Mouse (Mus musculus) brain, embryonic 14.5 days (tissue): Measurements from ENCODE around the gene Nhlrc1. TPM values are rescaled to one million over a fixed set of nuclear protein-coding genes. Genes with fewer than 3 reads are reported as not detected.

ENCODE experiments used
- DNase-seq: peaks from one replicate; pipeline ENCODE4 v3.0.0-alpha.2; 2011; ENCODE audit warnings: low read depth
- CTCF ChIP-seq: fragments of 200-500 bp; IDR thresholded peaks from 2 replicates; pipeline ENCODE4 v1.5.1; 2012; ENCODE audit warnings: inconsistent platforms, mild to moderate bottlenecking, moderate library complexity, borderline replicate concordance; ENCODE audit not compliant: insufficient read depth, insufficient read length; ENCODE audit errors: extremely low read depth
- POLR2A ChIP-seq: fragments of 200-500 bp; IDR thresholded peaks from 2 replicates; pipeline ENCODE4 v1.6.1; 2012; ENCODE audit warnings: mild to moderate bottlenecking, inconsistent platforms, borderline replicate concordance; ENCODE audit not compliant: poor library complexity, insufficient read depth, insufficient read length, severe bottlenecking; ENCODE audit errors: extremely low read depth
- polyA plus RNA-seq: library from polyadenylated mRNA; depleted of rRNA; stranded (reverse); fragments of >200 nt; gene quantifications from 2 replicates; pipeline ENCODE4 v1.2.3, GENCODE M21; 2012; rRNA removed

Nhlrc1 gene
- polyA plus RNA-seq, 1 experiment = 11.3 TPM

DNA sequence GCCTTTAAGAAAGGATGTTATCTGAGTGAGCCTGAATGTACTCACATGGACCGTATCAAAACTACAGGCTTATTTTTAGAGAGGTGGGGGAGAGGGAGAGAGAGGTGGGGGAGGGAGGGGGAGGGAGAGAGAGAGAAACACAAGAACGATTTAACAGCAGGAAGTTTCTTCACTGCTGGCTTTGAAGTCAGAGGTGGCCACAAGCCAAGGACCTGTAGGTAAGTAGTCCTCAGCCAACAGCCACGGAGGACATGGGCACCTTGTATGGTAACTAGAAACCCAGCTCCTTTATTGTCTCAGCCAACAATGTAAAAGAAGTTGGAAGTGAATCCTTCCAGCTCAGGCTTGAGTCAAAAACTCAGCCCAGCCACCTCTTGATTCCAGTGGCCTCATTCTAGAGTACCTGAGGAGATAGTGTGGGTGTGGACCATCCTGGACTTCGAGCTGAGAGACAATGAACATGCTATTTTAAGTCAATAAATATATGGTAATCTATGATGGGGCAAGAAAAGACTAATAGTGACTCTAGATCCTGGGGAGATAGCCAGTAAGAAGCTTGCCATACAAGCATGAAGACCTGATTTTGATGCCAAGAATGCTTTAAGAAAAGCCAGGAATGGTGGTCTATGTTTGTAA lies 24.2 kb downstream of the Nhlrc1 start:
- TF ChIP-seq POLR2A (no peak), CTCF (no peak)

GRCm38 (mm10) chr13:46987941-46988340 lies 26.7 kb downstream of the Nhlrc1 start:
- DNase-seq = no peak
- TF ChIP-seq CTCF (no peak), POLR2A (no peak)

More for the DNA sequence above, 24.2 kb downstream of the Nhlrc1 start:
- DNase-seq = no peak

- DNase-seq = no peak
- no peak for TF ChIP-seq CTCF
- TF ChIP-seq POLR2A = no peak
Measured at GRCm38 (mm10) chr13:46986208-46986607, 28.4 kb downstream of the Nhlrc1 start.

DNA sequence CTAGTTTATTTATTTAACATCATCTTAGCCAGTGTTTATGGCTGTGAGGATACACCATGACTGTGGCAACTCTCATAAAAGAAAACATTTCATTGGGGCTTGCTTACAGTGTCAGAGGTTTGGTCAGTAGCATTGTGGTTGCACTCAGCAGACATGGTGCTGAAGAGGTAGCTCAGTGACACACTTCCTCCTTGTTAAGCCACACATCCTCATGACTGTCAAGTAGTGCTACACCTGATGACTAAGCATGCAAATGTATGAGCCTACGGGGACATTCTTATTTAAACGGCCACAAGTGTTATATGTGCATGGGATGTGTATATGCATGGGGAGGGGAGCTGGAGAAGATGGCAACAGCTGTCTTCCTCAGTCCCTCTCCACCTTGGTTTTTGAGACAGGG lies 30.8 kb downstream of the Nhlrc1 start:
- no peak for DNase-seq
- no peak for TF ChIP-seq CTCF

DNA sequence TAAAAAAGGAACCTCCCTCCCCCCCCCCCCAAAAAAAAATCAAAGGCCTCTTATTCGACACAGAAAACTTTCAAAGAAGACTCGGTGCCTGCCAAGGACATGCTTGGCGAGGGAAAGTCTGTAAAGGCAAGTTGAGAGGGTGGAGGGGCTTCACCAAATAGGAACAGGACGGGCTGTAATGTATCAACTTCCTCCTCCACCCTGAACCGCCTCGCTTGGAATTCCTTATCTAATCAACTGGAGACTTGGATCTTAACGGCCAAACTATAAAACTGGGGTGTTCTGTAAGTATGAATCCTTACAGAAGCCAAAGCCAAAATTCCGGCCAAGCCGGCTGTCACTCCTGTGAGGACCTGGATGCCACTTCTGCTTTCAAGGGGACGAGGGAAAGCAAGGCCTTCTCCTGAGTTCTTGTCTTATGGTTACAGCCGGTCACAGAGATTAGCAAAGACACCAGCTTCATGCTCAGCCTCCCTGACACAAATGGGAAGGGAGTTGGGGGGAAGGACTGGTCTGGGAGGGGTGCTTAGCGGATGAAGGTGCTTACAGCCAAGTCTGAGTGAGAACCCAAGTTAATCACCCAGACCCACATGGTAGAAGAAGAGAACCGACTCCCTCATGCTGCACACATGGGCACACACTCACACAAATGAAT lies 34.7 kb downstream of the Nhlrc1 start:
- TF ChIP-seq CTCF (no peak), POLR2A (no peak)
- no peak for DNase-seq

- no peak for DNase-seq
- no peak for TF ChIP-seq POLR2A
- no peak for TF ChIP-seq CTCF
Measured at GRCm38 (mm10) chr13:46976532-46976931, 38.1 kb downstream of the Nhlrc1 start.

GRCm38 (mm10) chr13:46975930-46976329 lies 38.7 kb downstream of the Nhlrc1 start:
- DNase-seq = no peak
- TF ChIP-seq CTCF (no peak), POLR2A (no peak)

DNA sequence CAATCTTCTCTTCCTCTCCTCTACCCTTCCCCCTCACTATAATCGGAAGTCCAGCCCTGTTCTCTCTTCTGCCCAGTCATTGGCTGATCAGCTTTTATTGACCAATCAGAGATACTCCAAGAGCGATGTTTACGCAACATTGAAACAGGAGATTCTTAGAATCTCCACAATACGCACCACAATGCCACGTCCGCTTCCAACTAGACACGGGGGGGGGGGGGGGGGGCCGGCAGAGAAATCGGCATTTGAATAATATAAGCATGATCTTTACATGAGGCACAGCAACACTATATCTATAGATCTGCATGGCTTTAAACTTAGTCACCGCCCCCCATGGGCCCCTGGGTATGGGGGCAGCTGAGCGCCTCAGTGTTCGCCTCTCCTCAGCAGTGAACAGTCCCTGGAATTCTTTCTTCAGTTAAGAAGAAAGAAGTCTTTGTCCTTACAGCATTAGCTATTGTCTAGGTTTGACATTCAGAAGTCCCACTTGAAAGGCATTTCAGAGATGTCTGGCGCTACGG lies 39.6 kb downstream of the Nhlrc1 start:
- TF ChIP-seq CTCF (no peak), POLR2A (no peak)
- peak; percentile 92 for DNase-seq

DNA sequence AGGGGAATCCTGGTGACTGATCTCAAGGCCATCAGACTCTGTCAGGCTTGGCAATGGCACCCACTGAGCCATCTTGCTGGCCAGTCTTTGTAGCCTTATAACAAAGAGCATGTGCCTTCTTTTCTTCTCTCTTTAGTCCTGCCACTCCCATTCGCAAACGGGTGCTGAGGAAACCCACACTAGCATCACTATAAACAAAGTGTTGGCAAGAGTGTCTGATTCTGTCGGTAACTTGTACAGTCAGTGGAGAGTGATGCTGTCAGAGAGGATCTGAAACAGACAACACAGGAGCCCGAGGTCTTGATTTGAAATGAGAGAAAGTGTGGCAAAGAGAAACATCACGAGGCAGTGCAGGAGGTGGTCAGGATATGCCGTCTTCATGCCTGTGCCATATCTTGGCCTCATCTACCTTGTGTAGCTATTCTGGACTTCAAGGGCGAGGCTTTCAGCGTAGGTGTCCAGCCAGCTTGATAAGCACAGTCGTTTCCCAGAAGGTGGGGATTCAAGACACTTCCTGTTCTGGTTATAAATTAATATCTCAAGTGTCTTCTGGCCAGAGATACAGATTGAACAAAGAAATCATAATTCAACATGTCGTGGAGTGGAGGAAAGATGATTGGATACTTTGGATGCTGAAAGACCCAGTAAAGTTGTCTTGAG lies 44.2 kb downstream of the Nhlrc1 start:
- TF ChIP-seq POLR2A (no peak), CTCF (no peak)
- no peak for DNase-seq

DNA sequence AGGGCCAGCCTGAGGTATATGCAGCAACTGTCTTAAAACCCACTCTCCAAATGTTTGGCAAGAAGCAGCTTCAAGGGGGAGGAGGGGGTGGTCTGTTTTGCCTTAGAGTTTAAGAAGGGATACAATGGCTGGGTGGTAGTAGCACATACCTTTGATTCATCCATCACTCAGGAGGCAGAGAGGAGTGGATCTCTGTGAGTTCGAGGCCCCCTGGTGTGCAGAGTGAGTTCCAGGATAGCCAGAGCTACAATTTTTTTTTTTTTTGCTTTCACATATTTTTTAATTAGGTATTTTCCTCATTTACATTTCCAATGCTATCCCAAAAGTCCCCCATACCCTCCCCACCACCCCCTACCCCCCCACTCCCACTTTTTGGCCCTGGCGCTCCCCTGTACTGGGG lies 46.0 kb downstream of the Nhlrc1 start:
- no peak for DNase-seq
- TF ChIP-seq CTCF (no peak), POLR2A (no peak)

DNA sequence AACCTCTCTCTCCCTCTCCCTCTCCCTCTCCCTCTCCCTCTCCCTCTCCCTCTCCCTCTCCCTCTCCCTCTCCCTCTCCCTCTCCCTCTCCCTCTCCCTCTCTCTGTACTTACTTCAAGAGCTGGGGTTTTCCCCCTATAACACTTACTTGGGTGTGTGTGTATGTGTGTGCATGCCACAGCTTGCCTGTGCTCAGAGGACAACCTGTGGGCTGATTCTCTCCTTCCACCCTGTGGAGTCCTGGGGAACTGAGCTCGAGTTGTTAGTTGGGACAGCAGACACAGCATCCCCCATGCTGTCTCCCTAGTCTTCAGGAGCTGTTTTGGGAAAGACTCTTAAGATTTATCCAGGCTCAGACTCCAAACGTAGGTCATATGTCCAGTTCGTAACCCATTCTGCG lies 47.3 kb downstream of the Nhlrc1 start:
- TF ChIP-seq POLR2A = no peak
- no peak for TF ChIP-seq CTCF
- DNase-seq = no peak

Other genes starting within 250 kb of the Nhlrc1 start
- gene Kif13a, start 85.0 kb downstream of the Nhlrc1 start, polyA plus RNA-seq = 15.1 and 24.8 TPM in 2 replicates
- 20.9 and 21.0 TPM in 2 replicates for gene Kdm1b, start 28.6 kb upstream of the Nhlrc1 start, polyA plus RNA-seq
- 14.7 and 18.8 TPM in 2 replicates for gene Tpmt, start 29.9 kb upstream of the Nhlrc1 start, polyA plus RNA-seq
- 66.4 and 66.6 TPM in 2 replicates for gene Dek, start 91.4 kb upstream of the Nhlrc1 start, polyA plus RNA-seq
- gene Rnf144b, start 107.8 kb upstream of the Nhlrc1 start, polyA plus RNA-seq = 1.0 and 2.2 TPM in 2 replicates